Comparison of ENCODE assay signal across 8 mouse cellular contexts in the genomic region with DNA sequence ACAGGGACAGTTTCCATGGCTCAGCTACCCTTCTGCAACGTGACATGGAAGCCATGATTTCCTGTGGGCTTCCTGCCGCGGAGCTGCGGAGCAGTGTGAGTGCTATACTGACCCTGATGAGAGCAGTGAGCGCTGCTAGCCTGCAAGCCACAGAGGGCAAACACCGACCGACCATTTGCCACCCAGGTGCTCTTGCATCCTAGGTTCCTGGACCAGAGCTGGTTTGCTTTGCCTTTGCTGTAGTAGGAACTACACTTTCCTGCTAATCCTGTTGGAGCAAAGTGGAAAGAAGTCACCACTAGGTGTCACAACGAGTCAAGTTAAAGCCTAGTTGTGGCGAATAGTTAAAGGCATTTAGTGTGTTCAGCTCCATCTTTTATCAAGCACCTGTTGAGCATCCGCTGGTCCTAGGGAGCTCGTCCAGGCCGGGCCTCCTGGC. TPM values are rescaled to one million over a fixed set of nuclear protein-coding genes. Genes with fewer than 3 reads are reported as not detected.
DNase-seq lines count a peak whose midpoint lies in the region; ATAC-seq lines count a peak whose summit lies in the region.

No protein-coding gene starts in this region.

- no peaks in the 10 kb centered on the region for H3K27me3 ChIP-seq in midbrain, embryonic 11.5 days (ENCODE audit: control insufficient read depth, insufficient read depth, low read length)

- H3K27ac ChIP-seq in midbrain, embryonic 11.5 days (ENCODE audit: low read depth, low read length), result no peak overlapping the region

- intact Hi-C loops in left cerebral cortex, postnatal 25 days (cut with DNase I), result loop anchor here (2.0 to 5.0 kb wide), 4 partner anchors 167 to 330 kb away; a partner anchor contains a TSS

- no peaks in the 10 kb centered on the region for H3K36me3 ChIP-seq in midbrain, embryonic 11.5 days (ENCODE audit: control insufficient read depth, insufficient read depth, low read length)

- H3K4me3 ChIP-seq in midbrain, embryonic 11.5 days (ENCODE audit: low read depth, low read length), result no peak overlapping the region

- no peak overlapping the region for H3K4me2 ChIP-seq in midbrain, embryonic 11.5 days

- no peak overlapping the region for H3K9ac ChIP-seq in midbrain, embryonic 11.5 days (ENCODE audit: low read length)

- 24% methylated on average over 12 of the region's 12 CpGs for WGBS in midbrain, embryonic 11.5 days

- H3K4me1 ChIP-seq in midbrain, embryonic 11.5 days (ENCODE audit: control insufficient read depth, insufficient read depth, low read length), result no peaks in the 10 kb centered on the region

- DNase-seq in 3134 (ENCODE audit: extremely low read depth, insufficient read length, low spot score) (peak; percentile 33), R1 (ENCODE audit: low read depth, low spot score) (peak; percentile 81)
- DNase-seq in cerebellum, postnatal 36 days, result peak; percentile 39 to 78
- DNase-seq in gastrocnemius, postnatal 10 days, result peak; percentile 44
- peak; percentile 71 for DNase-seq in kidney, adult 18-20 months
- DNase-seq in left cerebral cortex, postnatal 25 days (ENCODE audit: low spot score in 2 of 2), result peak; percentile 87 to 95
- DNase-seq in midbrain, embryonic 11.5 days (ENCODE audit: low spot score, missing footprints), result peak; percentile 93
- DNase-seq in right cerebral cortex, postnatal 4 days, result peak; percentile 47

- ATAC-seq in midbrain, embryonic 11.5 days (ENCODE audit: low FRiP score), result 0 out of 2 replicates have a peak, but pooled peaks have one; percentile 35

- H3K9me3 ChIP-seq in midbrain, embryonic 11.5 days (ENCODE audit: control insufficient read depth, low read length), result no peaks in the 10 kb centered on the region

RNA-seq across cellular contexts. Expression of a gene that starts 25.2 kb away (rescaled TPM):
- 10 to 100 TPM; 88.6 to 89.5 TPM for total RNA-seq in gastrocnemius, postnatal 10 days (2021)
- total RNA-seq in left cerebral cortex, postnatal 25 days (2021), result 10 to 100 TPM; 38.0 to 42.0 TPM
- polyA plus RNA-seq in midbrain, embryonic 11.5 days (2014; fragmentation: Nextera tagmentation; extraction: Ambion mirVana), result 161 and 174 TPM in 2 replicates

Comparison
In these comparisons a context has a peak if more than half of its experiments do, and no peak if none do; other contexts are left out.
1. DNase-seq: peak in every context shown above with its lines; median percentile 93 in midbrain, embryonic 11.5 days; 91 in left cerebral cortex, postnatal 25 days; 81 in R1; 71 in kidney, adult 18-20 months; 58 in cerebellum, postnatal 36 days; 47 in right cerebral cortex, postnatal 4 days; 44 in gastrocnemius, postnatal 10 days; 33 in 3134.